ENCODE assay signal across 26 mouse cellular contexts in the genomic region with DNA sequence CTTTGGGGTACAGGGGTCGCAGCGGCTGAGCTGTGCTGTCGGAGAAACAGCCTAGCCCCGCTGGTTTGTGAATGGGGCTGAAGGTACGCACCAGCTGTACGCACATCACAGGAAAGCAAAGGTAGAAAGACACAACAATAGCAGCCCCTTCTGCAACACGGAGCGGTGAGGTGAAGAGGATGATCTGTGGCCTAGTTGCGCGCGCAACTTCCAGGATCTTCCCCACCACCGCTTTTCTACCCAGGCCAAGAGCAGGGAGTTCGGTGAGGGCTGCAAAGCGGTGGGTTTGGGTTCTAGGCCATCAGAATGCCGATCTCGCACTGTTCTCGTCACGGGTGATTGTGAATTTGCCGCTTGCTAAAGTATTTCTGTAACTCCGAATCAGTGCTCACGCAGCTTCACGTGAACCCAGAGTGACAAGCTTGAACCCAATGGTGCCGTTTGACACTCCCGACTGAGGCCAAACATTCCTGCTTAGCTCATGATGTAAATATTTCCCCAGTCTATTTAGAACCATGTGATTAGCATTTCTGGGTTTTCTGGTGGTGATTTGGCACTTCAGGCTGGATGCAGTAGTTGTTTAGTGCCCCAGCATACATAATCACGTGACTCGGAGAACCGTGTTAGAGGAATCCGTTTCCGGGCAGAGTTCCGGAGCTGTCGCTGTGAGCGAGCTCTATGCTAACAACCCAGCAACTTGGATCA. TPM values are rescaled to one million over a fixed set of nuclear protein-coding genes. Genes with fewer than 3 reads are reported as not detected.
DNase-seq lines count a peak whose midpoint lies in the region; ATAC-seq and TF ChIP-seq lines count a peak whose summit lies in the region.
"Had no signal": no experiment of that assay in that cellular context is flagged by ENCODE, and none has a peak within 500 bp of the region (broad histone marks: within the 10 kb centered on the region; RNA-seq: fewer than 3 reads in every experiment).

No protein-coding gene starts in this region.

- DNase-seq in heart, adult 8-10 months (ENCODE audit: low spot score): no peak
- peak; percentile 47 for DNase-seq in ES-CJ7 (ENCODE audit: low read depth, low spot score)
- peak; percentile 38 for DNase-seq in testis, postnatal 10 days (ENCODE audit: low spot score)
- DNase-seq in liver: no peak
- DNase-seq: adrenal gland, postnatal 10 days; cerebellum, adult 11 months; cerebellum, adult 8-10 months; cerebellum, postnatal 14 days; embryo, embryonic 11 days; heart, adult 18-20 months; heart, postnatal 4 days had no signal

- TF ChIP-seq CTCF in E14TG2a.4 (conservative IDR thresholded peaks at IDR 0.05; ENCODE audit: low read length): no peak

- ATAC-seq in heart, embryonic 13.5 days (ENCODE audit: extremely low read depth, insufficient number of reproducible peaks, low FRiP score, low TSS enrichment): no peak
- ATAC-seq: forebrain, embryonic 14.5 days; hindbrain, embryonic 16.5 days; inflammation-experienced regulatory T-cells, adult 6 months; intestine, postnatal 0 days had no signal

- peaks cover 52% of the 10 kb centered on the region for H3K4me1 ChIP-seq in heart, embryonic 13.5 days
- peaks cover 73% of the 10 kb centered on the region for H3K4me1 ChIP-seq in E14TG2a.4 (replicated peaks; ENCODE audit: low read depth, low read length)

- no peak overlapping the region for H3K4me3 ChIP-seq in heart, embryonic 13.5 days
- peak overlapping the region; percentile 52 for H3K4me3 ChIP-seq in E14TG2a.4 (replicated peaks; ENCODE audit: low read length)
- H3K4me3 ChIP-seq: embryonic facial prominence, embryonic 15.5 days; erythroblast, embryonic 14.5 days; forebrain, embryonic 10.5 days; hindbrain, embryonic 12.5 days had no signal

- H3K36me3 ChIP-seq in heart, embryonic 13.5 days: no peaks in the 10 kb centered on the region
- no peaks in the 10 kb centered on the region for H3K36me3 ChIP-seq in E14TG2a.4 (ENCODE audit: insufficient read depth, low read length)
- H3K36me3 ChIP-seq: embryonic facial prominence, embryonic 15.5 days; forebrain, embryonic 10.5 days; hindbrain, embryonic 12.5 days had no signal

- no peak overlapping the region for H3K4me2 ChIP-seq in heart, embryonic 13.5 days
- H3K4me2 ChIP-seq: embryonic facial prominence, embryonic 15.5 days; hindbrain, embryonic 12.5 days had no signal

- WGBS in heart, embryonic 13.5 days: 91% methylated on average over 32 of the region's 32 CpGs

- no peaks in the 10 kb centered on the region for H3K27me3 ChIP-seq in heart, embryonic 13.5 days (replicated peaks)
- H3K27me3 ChIP-seq in E14TG2a.4 (ENCODE audit: insufficient read depth, low read length): peaks cover 3% of the 10 kb centered on the region; the same call in 1 of the 2 replicates
- H3K27me3 ChIP-seq: embryonic facial prominence, embryonic 15.5 days; hindbrain, embryonic 12.5 days had no signal

- H3K9ac ChIP-seq in heart, embryonic 13.5 days: 0 out of 2 replicates have a peak overlapping the region, but pooled peaks have one; percentile 11
- H3K9ac ChIP-seq: embryonic facial prominence, embryonic 15.5 days; hindbrain, embryonic 12.5 days had no signal

- H3K27ac ChIP-seq in heart, embryonic 13.5 days (replicated peaks): peak overlapping the region; percentile 91; the same call in 1 of the 2 replicates
- H3K27ac ChIP-seq: embryonic facial prominence, embryonic 15.5 days; forebrain, embryonic 10.5 days; hindbrain, embryonic 12.5 days had no signal

- H3K9me3 ChIP-seq in heart, embryonic 13.5 days: no peaks in the 10 kb centered on the region
- no peaks in the 10 kb centered on the region for H3K9me3 ChIP-seq in E14TG2a.4 (ENCODE audit: low read length)
- H3K9me3 ChIP-seq: embryonic facial prominence, embryonic 15.5 days; forebrain, embryonic 10.5 days; hindbrain, embryonic 12.5 days had no signal

RNA-seq across cellular contexts. Expression of gene Cryaa, which starts 54.7 kb away (rescaled TPM):
- polyA plus RNA-seq in heart, embryonic 13.5 days (2015; fragmentation: Nextera tagmentation; extraction: Ambion mirVana): not detected in 2 replicates
- total RNA-seq in heart, adult 8-10 months (2022): not detected
- total RNA-seq: adrenal gland, postnatal 10 days; adrenal gland, postnatal 4 days; common myeloid progenitor, adult 5-6 weeks; gastrocnemius, adult 8-10 months; gastrocnemius, postnatal 4 days; heart, adult 18-20 months; heart, postnatal 4 days had no signal
- polyA plus RNA-seq: erythroblast, embryonic 14.5 days; forebrain, embryonic 10.5 days; heart, embryonic 14.5 days; hindbrain, embryonic 12.5 days; inflammation-experienced regulatory T-cells, adult 6 months had no signal

Comparison
In these comparisons a context has a peak if more than half of its experiments do, and no peak if none do; other contexts are left out.
1. DNase-seq: peak in ES-CJ7 (single experiment) and testis, postnatal 10 days (single experiment); none in heart, adult 8-10 months (single experiment) and liver (single experiment).